12 mouse cellular contexts compared by ENCODE assay signal in the genomic region with DNA sequence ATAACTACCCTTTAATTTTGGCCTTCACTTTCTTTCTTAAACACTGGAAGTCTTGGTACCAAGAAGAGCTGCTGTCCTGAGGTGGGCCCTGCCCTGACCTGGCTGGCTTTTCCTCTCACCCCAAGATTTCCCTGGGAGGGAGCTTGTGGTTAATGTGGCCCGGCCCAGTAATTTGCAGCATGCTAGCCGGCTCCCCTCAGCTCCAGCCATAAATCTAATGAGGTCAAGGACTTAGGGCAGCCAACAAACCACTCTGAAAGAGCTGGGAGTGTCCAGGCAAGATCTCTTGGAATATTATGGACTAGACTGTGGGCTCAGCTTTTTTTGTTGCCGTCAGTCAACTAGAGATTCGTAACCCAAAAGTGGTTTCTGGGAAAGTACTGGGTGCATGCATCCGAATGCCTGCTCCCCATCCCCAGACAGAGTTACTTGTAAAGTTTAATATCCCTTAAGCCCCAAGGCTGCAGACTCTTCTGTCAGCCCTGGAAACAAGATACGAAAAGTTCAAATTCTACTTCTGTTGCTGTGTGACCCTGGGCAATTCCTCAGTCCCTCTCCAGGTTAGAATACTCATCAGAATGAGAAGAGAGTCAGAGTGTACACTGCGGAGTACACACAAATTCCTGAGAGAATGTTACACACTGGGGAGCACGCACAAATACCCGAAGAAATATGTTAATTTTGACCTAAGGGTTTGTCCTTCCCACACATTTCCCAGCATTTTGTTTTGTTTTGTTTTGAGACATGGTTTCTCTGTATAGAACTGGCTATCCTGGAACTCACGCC.
DNase-seq lines count a peak whose midpoint lies in the region; ATAC-seq and TF ChIP-seq lines count a peak whose summit lies in the region.
"Had no signal": no experiment of that assay in that cellular context is flagged by ENCODE, and none has a peak within 500 bp of the region (broad histone marks: within the 10 kb centered on the region; RNA-seq: fewer than 3 reads in every experiment).

No protein-coding gene starts in this region.

- TF ChIP-seq POLR2A in myocyte (IDR thresholded peaks at IDR 0.05; ENCODE audit: insufficient read length, low read depth), result no peak

- ATAC-seq in kidney, embryonic 16.5 days (ENCODE audit: low FRiP score, low TSS enrichment), result peak; percentile 85

- H3ac ChIP-seq in myocyte (ENCODE audit: control insufficient read depth, insufficient read length), result no peak overlapping the region

- peak; percentile 10 for DNase-seq in lung, postnatal 36 days
- no peak for DNase-seq in lung, postnatal 10 days
- peak; percentile 29 for DNase-seq in adrenal gland, postnatal 25 days
- DNase-seq in cerebellum, postnatal 4 days (ENCODE audit: low spot score in 2 of 2), result no peak
- DNase-seq in retina, embryonic 14.5 days (ENCODE audit: low spot score), result no peak
- DNase-seq in ovary, postnatal 14 days (ENCODE audit: low spot score), result no peak
- DNase-seq: cerebellum, postnatal 25 days had no signal

- H3K27me3 ChIP-seq in kidney, embryonic 16.5 days (ENCODE audit: insufficient read depth, low read length), result no peaks in the 10 kb centered on the region
- no peaks in the 10 kb centered on the region for H3K27me3 ChIP-seq in myocyte (ENCODE audit: control insufficient read depth, insufficient read depth, insufficient read length)
- H3K27me3 ChIP-seq: liver, embryonic 15.5 days had no signal

- H3K36me3 ChIP-seq in kidney, embryonic 16.5 days (ENCODE audit: insufficient read depth, low read length), result no peaks in the 10 kb centered on the region
- H3K36me3 ChIP-seq in myocyte (ENCODE audit: control insufficient read depth, insufficient read depth), result no peaks in the 10 kb centered on the region
- H3K36me3 ChIP-seq: liver, embryonic 15.5 days had no signal

- no peaks in the 10 kb centered on the region for H3K9me3 ChIP-seq in kidney, embryonic 16.5 days (ENCODE audit: low read length)
- H3K9me3 ChIP-seq: liver, embryonic 15.5 days had no signal

- peaks cover 19% of the 10 kb centered on the region; the same call in 1 of the 2 replicates for H3K4me1 ChIP-seq in kidney, embryonic 16.5 days (ENCODE audit: insufficient read depth, low read length)

- no peak overlapping the region for H3K4me2 ChIP-seq in kidney, embryonic 16.5 days (replicated peaks; ENCODE audit: low read depth, low read length)
- peak overlapping the region; percentile 59 for H3K4me2 ChIP-seq in myocyte (ENCODE audit: low read depth)
- H3K4me2 ChIP-seq: liver, embryonic 15.5 days had no signal

- H3K9ac ChIP-seq in kidney, embryonic 16.5 days (replicated peaks; ENCODE audit: low read length), result no peak overlapping the region
- H3K9ac ChIP-seq: liver, embryonic 15.5 days had no signal

- no peaks in the 10 kb centered on the region for H3K79me2 ChIP-seq in myocyte (ENCODE audit: control insufficient read depth, insufficient read depth)

- H3K27ac ChIP-seq in kidney, embryonic 16.5 days (ENCODE audit: low read length), result peak overlapping the region; percentile 44
- H3K27ac ChIP-seq: liver, embryonic 15.5 days; macrophage had no signal

- H3K4me3 ChIP-seq in kidney, embryonic 16.5 days (ENCODE audit: low read length), result no peak overlapping the region
- H3K4me3 ChIP-seq in myocyte, result no peak overlapping the region
- H3K4me3 ChIP-seq: erythroblast, embryonic 14.5 days; liver, embryonic 15.5 days had no signal

- WGBS in kidney, embryonic 16.5 days, result 37% methylated on average over 10 of the region's 10 CpGs

TF ChIP-seq in myocyte, 11 proteins besides CTCF, POLR2A, EP300 and RAD21:
- TF ChIP-seq MYOD1 (IDR thresholded peaks at IDR 0.05; ENCODE audit: control insufficient read depth in 1 of 3, insufficient read length in 2 of 3, low read depth in 2 of 3) (no peak), TCF12 (IDR thresholded peaks at IDR 0.05; ENCODE audit: insufficient read depth, poor library complexity, severe bottlenecking) (peak; percentile 14), MYOG (IDR thresholded peaks at IDR 0.05; ENCODE audit: control insufficient read depth in 1 of 3, insufficient read depth in 1 of 3, insufficient read length in 2 of 3, low read depth in 2 of 3) (peak in 1 of 3 experiments; percentile 30)

Comparison
In these comparisons a context has a peak if more than half of its experiments do, and no peak if none do; other contexts are left out.
1. DNase-seq: peak in lung, postnatal 36 days (single experiment) and adrenal gland, postnatal 25 days (single experiment); none in lung, postnatal 10 days (single experiment), cerebellum, postnatal 4 days (0 of 2), retina, embryonic 14.5 days (single experiment) and ovary, postnatal 14 days (single experiment).